Mouse (Mus musculus) E14TG2a.4 (cell line): ENCODE results near the gene Slc16a13.
A peak's percentile ranks its signal among the peaks of the same experiment; 100 is the strongest.
"Not testable (repeated sequence)": the region's sequence is repeated elsewhere in the genome, so short reads cannot be mapped to it uniquely, and the experiment has no call there.

Experiments used
- H3K27me3 ChIP-seq: 2 replicates; pipeline ENCODE4 v1.6.1; 2014; ENCODE audit warnings: low read length, control low read depth; ENCODE audit not compliant: insufficient read depth
- H3K36me3 ChIP-seq: 2 replicates; pipeline ENCODE4 v1.6.1; 2014; ENCODE audit warnings: low read length, control low read depth; ENCODE audit not compliant: insufficient read depth
- H3K4me1 ChIP-seq: replicated peaks from 2 replicates; pipeline ENCODE4 v1.6.1; 2014; ENCODE audit warnings: low read depth, low read length, control low read depth
- H3K4me3 ChIP-seq: replicated peaks from 2 replicates; pipeline ENCODE4 v1.5.1; 2014; ENCODE audit warnings: mild to moderate bottlenecking, low read length
- H3K9me3 ChIP-seq: 2 replicates; pipeline ENCODE4 v1.6.1; 2014; ENCODE audit warnings: low read length, control low read depth
- CTCF ChIP-seq: conservative IDR thresholded peaks from 2 replicates; pipeline ENCODE4 v1.5.1; 2014; ENCODE audit warnings: low read length
- NANOG ChIP-seq: IDR thresholded peaks from 2 replicates; pipeline ENCODE4 v1.6.1; 2014; ENCODE audit warnings: borderline replicate concordance, low read length, mixed read lengths
- POU5F1 ChIP-seq: IDR thresholded peaks from 2 replicates; pipeline ENCODE4 v1.6.1; 2014; ENCODE audit warnings: low read length, borderline replicate concordance

Slc16a13 gene

DNA sequence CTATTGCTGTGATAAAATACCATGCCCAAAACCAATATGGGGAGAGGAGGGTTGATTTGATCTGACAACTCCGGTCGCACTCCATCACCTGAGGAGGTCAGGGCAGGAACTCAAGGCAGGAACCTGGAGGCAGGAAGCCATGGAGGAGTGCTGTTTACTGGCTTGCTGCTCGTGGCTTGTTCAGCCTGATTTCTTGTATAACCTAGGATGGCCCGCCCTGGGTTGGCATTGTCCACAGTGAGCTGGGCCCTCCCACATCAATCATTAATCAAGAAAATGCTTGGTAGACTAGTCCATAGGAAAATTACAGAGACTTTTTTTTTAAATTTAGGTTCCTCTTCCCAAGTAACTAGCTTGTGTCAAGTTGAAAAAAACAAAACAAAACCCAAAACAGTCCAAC, 46.4 kb downstream of the Slc16a13 start:
- H3K4me1 ChIP-seq = no peaks in the 10 kb centered on the region
- no peak overlapping the region for H3K4me3 ChIP-seq
- H3K9me3 ChIP-seq = no peaks in the 10 kb centered on the region
- peaks cover 3% of the 10 kb centered on the region; the same call in 1 of the 2 replicates for H3K27me3 ChIP-seq
- TF ChIP-seq POU5F1 = no peak
- no peak for TF ChIP-seq CTCF
- TF ChIP-seq NANOG = no peak
- H3K36me3 ChIP-seq = no peaks in the 10 kb centered on the region

DNA sequence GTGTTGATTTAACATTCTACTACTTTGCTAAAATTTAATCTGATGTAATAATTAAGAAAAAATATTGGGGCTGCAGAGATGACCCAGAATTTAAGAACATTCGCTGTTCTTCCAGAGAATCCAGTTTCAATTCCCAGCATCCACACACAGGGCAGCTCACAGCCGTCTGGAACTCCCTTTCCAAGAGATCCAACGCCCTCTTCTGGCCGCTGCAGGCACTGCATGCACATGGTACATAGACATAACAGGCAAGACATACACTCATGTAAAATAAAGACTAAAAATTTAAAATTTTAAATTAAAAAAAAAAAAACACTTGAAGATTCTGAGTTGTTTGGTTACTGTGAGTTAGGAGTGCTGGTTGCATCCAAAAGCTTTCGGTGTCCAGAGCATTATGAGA, 48.6 kb downstream of the Slc16a13 start:
- no peak for TF ChIP-seq POU5F1
- TF ChIP-seq CTCF = peak; percentile 72
- H3K4me1 ChIP-seq = no peaks in the 10 kb centered on the region
- no peaks in the 10 kb centered on the region for H3K9me3 ChIP-seq
- H3K27me3 ChIP-seq = peaks cover 13% of the 10 kb centered on the region
- no peaks in the 10 kb centered on the region for H3K36me3 ChIP-seq
- no peak overlapping the region for H3K4me3 ChIP-seq

DNA sequence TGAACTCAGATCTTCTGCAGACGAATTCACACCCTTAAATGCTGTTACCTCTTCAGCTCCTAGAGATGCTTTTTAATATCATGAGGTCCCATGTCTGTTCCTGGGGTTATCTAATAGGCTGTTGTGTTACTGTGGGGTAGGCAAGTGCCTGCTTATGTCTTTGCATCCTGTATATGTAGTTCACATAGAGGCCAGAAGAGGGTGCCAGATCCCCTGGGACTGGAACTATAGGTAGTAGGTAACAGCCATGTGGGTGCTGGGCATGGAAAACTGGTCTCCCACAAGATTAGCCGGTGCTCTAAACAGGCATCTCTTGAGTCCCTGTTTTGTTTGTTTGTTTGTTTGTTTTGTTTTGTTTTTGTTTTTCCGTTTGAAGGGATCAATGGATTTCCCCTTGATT, 49.0 kb downstream of the Slc16a13 start:
- Histone ChIP-seq H3K9me3 (no peaks in the 10 kb centered on the region), H3K36me3 (no peaks in the 10 kb centered on the region), H3K4me3 (no peak overlapping the region), H3K27me3 (peaks cover 13% of the 10 kb centered on the region), H3K4me1 (no peaks in the 10 kb centered on the region)
- TF ChIP-seq POU5F1 = no peak
- TF ChIP-seq CTCF = peak; percentile 76
- TF ChIP-seq NANOG = no peak

DNA sequence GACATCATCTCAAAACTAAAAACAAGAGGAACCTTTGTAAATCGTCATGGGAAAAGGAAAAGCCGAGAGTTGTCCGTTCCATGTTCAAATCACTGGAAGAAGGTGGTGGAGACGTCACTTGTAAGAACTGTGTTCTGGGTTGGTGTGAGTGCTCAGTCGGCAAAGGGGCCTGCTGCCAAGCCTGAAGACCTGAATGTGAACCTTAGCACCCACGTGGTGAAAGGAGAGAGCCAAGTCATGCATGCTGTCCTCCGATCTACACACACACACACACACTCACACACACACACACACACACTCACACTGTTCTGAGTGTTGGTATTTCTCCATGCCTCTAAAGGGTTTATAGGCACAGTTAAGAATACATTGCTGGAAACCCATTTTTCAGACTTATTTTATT, 49.7 kb downstream of the Slc16a13 start:
- no peaks in the 10 kb centered on the region for H3K4me1 ChIP-seq
- no peak overlapping the region for H3K4me3 ChIP-seq
- no peaks in the 10 kb centered on the region for H3K9me3 ChIP-seq
- peaks cover 10% of the 10 kb centered on the region for H3K27me3 ChIP-seq
- no peaks in the 10 kb centered on the region for H3K36me3 ChIP-seq
- TF ChIP-seq CTCF (no peak), NANOG (no peak), POU5F1 (no peak)

DNA sequence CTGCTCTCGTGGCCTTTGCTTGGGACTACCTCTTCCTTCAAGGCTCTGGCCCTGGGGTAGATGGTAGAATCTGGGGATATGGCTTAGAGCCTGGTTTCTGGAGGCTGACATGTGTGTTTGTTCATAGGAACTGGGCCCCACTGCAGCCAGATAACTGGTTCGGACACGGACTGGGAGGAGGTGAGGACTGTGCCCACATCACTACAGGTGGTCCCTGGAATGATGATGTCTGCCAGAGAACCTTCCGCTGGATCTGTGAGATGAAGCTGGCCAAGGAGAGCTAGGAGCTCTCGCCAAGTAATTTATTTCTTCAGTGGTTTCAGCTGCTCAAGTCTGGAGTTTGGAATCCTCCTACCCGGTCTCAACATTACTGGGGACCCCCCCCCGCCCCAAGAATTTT, 50.6 kb downstream of the Slc16a13 start:
- Histone ChIP-seq H3K4me3 (no peak overlapping the region), H3K4me1 (no peaks in the 10 kb centered on the region), H3K9me3 (no peaks in the 10 kb centered on the region), H3K36me3 (no peaks in the 10 kb centered on the region), H3K27me3 (peaks cover 14% of the 10 kb centered on the region)
- TF ChIP-seq POU5F1 = no peak

DNA sequence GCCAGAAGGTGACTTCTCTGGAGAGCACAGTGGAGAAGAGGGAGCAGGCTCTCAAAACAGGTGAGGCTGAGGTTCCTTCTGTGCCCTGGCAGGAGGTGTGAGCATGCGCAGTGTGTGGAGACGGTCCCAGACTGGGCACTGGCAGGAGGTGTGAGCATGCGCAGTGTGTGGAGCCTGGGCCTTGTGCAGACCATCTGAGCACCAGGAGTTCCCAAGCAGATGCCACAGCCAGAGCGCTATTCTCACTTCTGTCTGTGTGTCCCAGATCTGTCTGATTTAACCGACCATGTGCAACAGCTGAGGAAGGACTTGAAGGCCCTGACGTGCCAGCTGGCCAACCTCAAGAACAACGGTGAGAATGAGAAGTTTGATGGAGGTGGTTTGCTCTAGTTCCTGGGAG, 51.4 kb downstream of the Slc16a13 start:
- H3K36me3 ChIP-seq, H3K9me3 ChIP-seq, H3K4me1 ChIP-seq, H3K4me3 ChIP-seq: not testable (repeated sequence)
- H3K27me3 ChIP-seq = peaks cover 18% of the 10 kb centered on the region

DNA sequence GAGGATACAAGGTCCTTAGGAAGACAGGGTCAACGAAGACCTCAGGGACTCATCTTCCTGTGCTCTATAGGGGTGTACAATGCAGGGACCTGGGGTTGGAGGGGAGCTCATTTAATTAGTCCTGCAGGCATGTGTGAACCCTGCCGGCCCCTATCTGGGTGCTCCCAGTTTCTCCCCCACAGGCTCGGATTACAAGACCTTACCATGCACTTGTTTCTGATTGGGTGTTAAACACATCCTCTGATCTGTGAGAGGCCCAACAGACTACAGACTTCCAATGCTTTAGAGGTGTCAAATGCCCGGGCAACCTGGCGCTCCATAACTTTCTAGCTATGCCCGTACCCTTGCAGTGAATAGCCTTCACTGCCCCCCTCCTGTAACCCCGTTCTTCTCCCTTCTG, 52.7 kb downstream of the Slc16a13 start:
- H3K27me3 ChIP-seq = peaks cover 19% of the 10 kb centered on the region
- H3K4me3 ChIP-seq = no peak overlapping the region
- no peaks in the 10 kb centered on the region for H3K36me3 ChIP-seq
- no peaks in the 10 kb centered on the region for H3K9me3 ChIP-seq
- no peaks in the 10 kb centered on the region for H3K4me1 ChIP-seq
- TF ChIP-seq POU5F1 = no peak
- TF ChIP-seq NANOG = no peak
- TF ChIP-seq CTCF = no peak
